Mouse (Mus musculus) limb, embryonic 14.5 days (tissue): Measurements from ENCODE around the gene Cwc25. TPM values are rescaled to one million over a fixed set of nuclear protein-coding genes. Genes with fewer than 3 reads are reported as not detected.

ENCODE experiments used
- ATAC-seq: fragments of 200-750 bp; cut with Nextera tagmentation; 2 replicates; pipeline ENCODE4 v1.8.0; 2017; ENCODE audit warnings: low read depth, moderate number of reproducible peaks, moderate TSS enrichment; ENCODE audit not compliant: low FRiP score
- DNase-seq: peaks from one replicate; pipeline ENCODE4 v3.0.0-alpha.2; 2015; ENCODE audit warnings: low spot score
- H3K27ac ChIP-seq: fragments of 300-500 bp; sonication (generic); replicated peaks from 2 replicates; pipeline ENCODE4 v1.5.1; 2014; ENCODE audit warnings: low read depth, mild to moderate bottlenecking, low read length, moderate library complexity, mixed read lengths
- H3K27me3 ChIP-seq: fragments of 300-500 bp; sonication (generic); 2 replicates; pipeline ENCODE4 v1.6.1; 2014; ENCODE audit warnings: low read length, mixed read lengths; ENCODE audit not compliant: control insufficient read depth, insufficient read depth
- H3K36me3 ChIP-seq: fragments of 300-500 bp; sonication (generic); 2 replicates; pipeline ENCODE4 v1.6.1; 2014; ENCODE audit warnings: mild to moderate bottlenecking, low read length, moderate library complexity, mixed read lengths; ENCODE audit not compliant: control insufficient read depth, insufficient read depth
- H3K4me1 ChIP-seq: fragments of 300-500 bp; sonication (generic); 2 replicates; pipeline ENCODE4 v1.6.1; 2014; ENCODE audit warnings: antibody characterized with exemption, low read length, mixed read lengths; ENCODE audit not compliant: control insufficient read depth, insufficient read depth
- H3K4me2 ChIP-seq: fragments of 300-500 bp; sonication (generic); replicated peaks from 2 replicates; pipeline ENCODE4 v1.6.1; 2014; ENCODE audit warnings: low read depth, mild to moderate bottlenecking, low read length, moderate library complexity; ENCODE audit not compliant: severe bottlenecking
- H3K4me3 ChIP-seq: fragments of 300-500 bp; sonication (generic); replicated peaks from 2 replicates; pipeline ENCODE4 v1.5.1; 2014; ENCODE audit warnings: low read length
- H3K9ac ChIP-seq: fragments of 300-500 bp; sonication (generic); 2 replicates; pipeline ENCODE4 v1.6.1; 2014; ENCODE audit warnings: mild to moderate bottlenecking, low read depth, low read length, moderate library complexity; ENCODE audit not compliant: severe bottlenecking
- H3K9me3 ChIP-seq: fragments of 300-500 bp; sonication (generic); 2 replicates; pipeline ENCODE4 v1.6.1; 2016; ENCODE audit warnings: low read length; ENCODE audit not compliant: control insufficient read depth
- POLR2A ChIP-seq: fragments of 200-500 bp; IDR thresholded peaks from 2 replicates; pipeline ENCODE4 v1.8.0; 2012; ENCODE audit warnings: inconsistent platforms, mild to moderate bottlenecking, moderate library complexity, borderline replicate concordance; ENCODE audit not compliant: insufficient read depth, insufficient read length; ENCODE audit errors: extremely low read depth
- WGBS: fragments of 180-500 bp; shearing (Covaris S2); extraction: QIAGEN DNeasy Blood & Tissue Kit; methylation state at CpG from one replicate; pipeline ENCODE4 v1.1.7; 2014; 5-methylcytosine and 5-hydroxymethylcytosine counted together
- polyA plus RNA-seq, 2 experiments: library from polyadenylated mRNA; depleted of rRNA in 1 of 2; stranded (reverse) in 1 of 2; unstranded in 1 of 2; fragments of >200 nt; fragmentation: Nextera tagmentation in 1 of 2; extraction: Ambion mirVana in 1 of 2; gene quantifications; 2 replicates each; pipeline versions ENCODE4 v1.2.1 to v1.2.3; 2012 to 2014

The Cwc25 gene
- polyA plus RNA-seq, 2 experiments: 11.6 to 20.6 TPM

DNA sequence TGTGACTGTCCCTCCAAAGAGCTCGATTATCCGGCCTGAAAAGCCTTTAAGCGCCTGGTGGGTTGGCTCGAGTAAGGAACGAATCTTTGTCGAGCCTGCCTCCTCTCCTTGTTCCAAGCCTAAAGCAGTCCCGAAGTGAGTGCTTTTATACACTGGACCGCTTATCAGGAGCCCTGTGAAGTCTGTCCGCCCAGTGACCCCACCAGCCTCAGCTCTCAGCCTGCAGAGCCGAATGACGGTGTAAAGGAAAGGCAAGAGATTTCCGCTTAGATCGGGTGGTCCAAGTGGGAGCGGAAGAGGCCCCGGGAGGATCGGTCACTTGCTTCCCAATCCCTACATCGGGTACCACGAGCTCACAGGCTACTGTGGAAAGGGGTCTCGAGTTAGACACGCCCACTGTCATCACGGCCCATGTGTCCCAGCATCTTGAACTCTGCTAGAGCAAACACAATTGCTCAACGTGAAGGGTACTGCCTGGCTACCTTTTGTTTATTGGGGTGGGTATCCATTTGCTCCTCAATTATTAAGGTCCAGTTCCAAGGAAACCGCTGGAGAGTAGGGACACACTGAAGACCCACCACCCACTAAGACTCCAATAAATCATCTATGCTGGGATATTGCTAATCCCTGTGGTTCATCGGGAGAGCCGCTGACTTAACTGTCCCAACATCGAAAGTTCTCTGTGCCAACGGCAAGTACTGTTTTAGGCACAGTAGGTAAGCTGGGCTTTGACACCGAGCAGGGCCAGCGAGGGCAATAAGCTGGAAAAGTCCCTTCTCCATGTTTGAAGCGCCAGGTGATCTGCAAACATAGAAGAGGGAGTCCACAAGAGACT is 65.4 kb downstream of the Cwc25 start:
- Histone ChIP-seq H3K4me3 (peak overlapping the region; percentile 98), H3K4me2 (peak overlapping the region; percentile 87), H3K27ac (peak overlapping the region; percentile 97), H3K9ac (peak overlapping the region; percentile 91), H3K9me3 (no peaks in the 10 kb centered on the region), H3K4me1 (peaks cover 36% of the 10 kb centered on the region), H3K36me3 (peaks cover 14% of the 10 kb centered on the region), H3K27me3 (no peaks in the 10 kb centered on the region)
- TF ChIP-seq POLR2A: peak; percentile 41; the same call in 1 of the 2 replicates
- 17% methylated on average over 30 of the region's 30 CpGs for WGBS
- DNase-seq: peak; percentile 53
- no peak for ATAC-seq

DNA sequence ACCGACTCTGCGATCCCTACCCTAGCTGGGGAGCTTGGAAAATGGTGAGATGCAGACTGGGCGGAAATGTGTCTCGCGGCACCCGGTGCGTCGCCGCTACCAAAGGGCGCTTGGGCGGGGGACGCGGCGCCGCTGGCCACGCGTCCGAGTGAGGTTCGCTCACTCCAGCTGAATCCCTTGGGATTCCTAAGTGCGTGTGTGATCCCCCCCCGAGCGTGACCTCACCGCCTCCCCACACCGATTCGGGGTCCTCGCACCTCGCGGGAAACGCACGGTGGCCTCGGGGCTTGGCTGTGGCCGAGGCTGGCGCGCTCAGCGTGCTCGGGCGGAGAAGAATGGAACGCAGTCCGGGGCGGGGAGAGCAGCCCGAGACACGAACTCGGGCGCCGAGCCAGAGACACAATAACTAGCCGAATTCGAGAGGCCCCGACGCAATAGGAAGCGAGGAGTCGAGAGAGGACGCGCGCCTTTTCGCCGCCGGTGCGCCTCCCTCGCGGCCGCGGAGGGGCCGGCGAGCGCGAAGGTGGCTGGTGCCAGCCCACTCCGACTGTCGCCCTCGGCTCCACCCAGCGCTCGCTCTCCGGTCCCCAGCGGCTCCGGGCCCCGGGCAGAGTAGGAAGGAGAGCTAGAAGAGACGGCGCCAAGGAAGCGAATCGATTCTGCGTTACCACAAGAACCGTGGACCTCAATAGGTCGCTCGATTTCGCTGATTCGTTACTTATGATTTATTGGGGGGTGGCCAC is 66.2 kb downstream of the Cwc25 start, which contains the start of gene Pcgf2:
Gene Pcgf2, minus strand, starts transcription at position 495 of the 743 bp plus-strand sequence.
- Histone ChIP-seq H3K4me2 (peak within 1 kb of the TSS; percentile 87), H3K36me3 (peaks cover 12% of the 10 kb centered on the region), H3K4me3 (peak within 1 kb of the TSS; percentile 98), H3K9me3 (no peaks in the 10 kb centered on the region), H3K27me3 (no peaks in the 10 kb centered on the region), H3K9ac (peak within 1 kb of the TSS; percentile 91), H3K4me1 (peaks cover 44% of the 10 kb centered on the region), H3K27ac (peak within 1 kb of the TSS; percentile 97)
- no peak for TF ChIP-seq POLR2A
- DNase-seq (peak; percentile 87), ATAC-seq (peak; percentile 27)
- under 1% methylated on average over 76 of the region's 85 CpGs for WGBS

DNA sequence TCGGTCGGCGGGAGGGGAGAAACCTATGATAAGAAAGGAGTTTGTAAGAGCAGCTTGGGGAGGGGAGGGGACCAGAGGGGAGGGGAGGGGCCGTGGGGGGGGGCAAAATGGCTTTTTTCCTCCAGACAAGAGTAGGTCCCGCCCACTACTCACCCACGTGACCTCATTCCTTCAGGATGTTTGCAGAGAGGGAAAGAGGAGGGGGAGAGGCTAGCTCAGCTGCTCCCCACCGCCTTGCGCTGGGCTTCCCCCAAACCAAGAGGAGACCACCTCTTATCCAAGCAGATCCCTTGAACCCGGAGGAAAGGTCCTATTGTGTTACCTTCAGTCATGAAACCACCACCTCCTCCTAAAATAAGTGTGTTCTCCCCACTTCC is 66.7 kb downstream of the Cwc25 start:
- WGBS: 0% methylated on average over 4 of the region's 9 CpGs
- H3K9me3 ChIP-seq: no peaks in the 10 kb centered on the region
- H3K36me3 ChIP-seq: peaks cover 12% of the 10 kb centered on the region; the same call in 1 of the 2 replicates
- peak overlapping the region; percentile 91 for H3K9ac ChIP-seq
- peak; percentile 60 for ATAC-seq
- DNase-seq: peak; percentile 99
- H3K27me3 ChIP-seq: no peaks in the 10 kb centered on the region
- TF ChIP-seq POLR2A: no peak; the same call in 1 of the 2 replicates
- peak overlapping the region; percentile 87 for H3K4me2 ChIP-seq
- peak overlapping the region; percentile 97 for H3K27ac ChIP-seq
- peak overlapping the region; percentile 98 for H3K4me3 ChIP-seq
- peaks cover 49% of the 10 kb centered on the region for H3K4me1 ChIP-seq

DNA sequence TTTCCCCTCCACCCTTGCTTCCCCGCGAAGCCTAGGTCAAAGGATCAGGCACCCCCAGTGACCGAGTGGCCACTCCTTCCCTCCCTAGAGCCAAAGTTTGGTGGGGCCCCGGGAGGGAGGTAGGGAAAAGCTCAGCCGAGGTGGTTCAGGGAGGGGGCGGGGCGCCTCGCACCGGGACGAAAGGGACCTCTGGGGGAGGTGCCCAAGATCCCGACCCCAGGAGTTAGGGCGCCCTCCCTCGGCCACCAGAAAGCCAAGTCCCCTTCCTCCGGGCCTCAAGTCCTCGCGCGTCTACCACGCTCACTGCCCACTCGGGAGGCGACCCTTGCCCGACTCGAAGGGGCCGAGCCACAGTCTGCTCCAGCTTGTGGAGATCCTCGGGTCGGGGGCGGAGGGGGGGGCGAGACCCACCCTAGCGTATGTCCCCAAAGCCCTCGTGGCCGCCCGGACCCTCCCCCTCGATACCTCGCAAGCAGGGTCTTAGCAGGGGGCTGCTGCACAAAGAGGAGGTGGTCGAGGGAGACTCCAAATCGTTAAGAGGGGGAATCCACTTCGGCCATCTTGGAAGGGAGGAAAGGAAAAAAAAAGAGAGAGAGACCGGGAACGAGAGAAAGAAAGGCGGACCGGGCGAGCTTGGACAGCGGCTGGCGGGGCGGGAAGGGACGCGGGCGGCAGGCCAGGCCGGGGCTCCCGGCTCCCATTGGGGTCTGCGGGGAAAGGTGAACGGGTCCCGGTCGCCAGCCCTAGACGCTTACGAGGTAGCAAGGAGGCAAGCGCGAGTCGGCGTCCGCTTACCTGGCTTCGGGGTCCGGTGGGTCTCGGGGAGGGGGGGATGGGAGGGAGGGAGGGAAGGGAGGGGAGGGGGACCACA is 67.4 kb downstream of the Cwc25 start:
- DNase-seq (peak; percentile 73), ATAC-seq (no peak)
- Histone ChIP-seq H3K4me3 (peak overlapping the region; percentile 98), H3K4me1 (peaks cover 50% of the 10 kb centered on the region), H3K4me2 (peak overlapping the region; percentile 87), H3K36me3 (peaks cover 18% of the 10 kb centered on the region; the same call in 1 of the 2 replicates), H3K27me3 (no peaks in the 10 kb centered on the region), H3K9ac (peak overlapping the region; percentile 91), H3K9me3 (no peaks in the 10 kb centered on the region), H3K27ac (peak overlapping the region; percentile 97)
- TF ChIP-seq POLR2A: no peak
- under 1% methylated on average over 56 of the region's 63 CpGs for WGBS
